Mouse (Mus musculus) MEL (cell line): ENCODE measurements at regions not wholly inside any gene's neighbourhood (a gene's known extent, or its start where the extent isn't known, plus 50 kb on each side); places are given as distances from the start of the nearest gene placed in this dataset.

Experiments used
- DNase-seq: peaks from one replicate; pipeline ENCODE4 v3.0.0; 2011; ENCODE audit warnings: low read depth, low spot score
- H3K27ac ChIP-seq: 2 replicates; pipeline ENCODE4 v1.5.1; 2012; ENCODE audit warnings: low read depth, mild to moderate bottlenecking, control low read depth, low read length, moderate library complexity; ENCODE audit not compliant: control insufficient read depth
- H3K27me3 ChIP-seq, 2 experiments: fragments of 150-350 bp in 1 of 2; sonication (generic) in 1 of 2; 2 replicates each; pipeline ENCODE4 v1.6.1; 2012; ENCODE audit warnings: low read length in 2 of 2, mild to moderate bottlenecking in 2 of 2, improper control_type of control experiment in 1 of 2, moderate library complexity in 1 of 2; ENCODE audit not compliant: insufficient read depth in 2 of 2, control insufficient read depth in 1 of 2
- H3K36me3 ChIP-seq, 2 experiments: 2 replicates each; pipeline ENCODE4 v1.6.1; 2012 to 2014; ENCODE audit warnings: low read length in 2 of 2, improper control_type of control experiment in 1 of 2, inconsistent platforms in 1 of 2, mild to moderate bottlenecking in 1 of 2; ENCODE audit not compliant: insufficient read depth in 2 of 2, control insufficient read depth in 1 of 2
- H3K4me1 ChIP-seq, 2 experiments: fragments of 150-350 bp in 1 of 2; sonication (generic) in 1 of 2; 2 replicates each; pipeline ENCODE4 v1.6.1; 2012; ENCODE audit warnings: low read length in 2 of 2, improper control_type of control experiment in 1 of 2, mild to moderate bottlenecking in 1 of 2; ENCODE audit not compliant: insufficient read depth in 2 of 2, control insufficient read depth in 1 of 2
- H3K4me3 ChIP-seq, 2 experiments: fragments of 150-350 bp in 1 of 2; sonication (generic) in 1 of 2; 2 replicates each; pipeline ENCODE4 v1.5.1; 2012; ENCODE audit warnings: low read depth in 2 of 2, low read length in 2 of 2, mild to moderate bottlenecking in 2 of 2, moderate library complexity in 2 of 2, control low read depth in 1 of 2, improper control_type of control experiment in 1 of 2; ENCODE audit not compliant: control insufficient read depth in 1 of 2, insufficient read depth in 1 of 2
- H3K79me2 ChIP-seq: 2 replicates; pipeline ENCODE4 v1.6.1; 2012; ENCODE audit warnings: mild to moderate bottlenecking, low read length, moderate library complexity; ENCODE audit not compliant: control insufficient read depth, poor library complexity, insufficient read depth
- H3K9ac ChIP-seq: 2 replicates; pipeline ENCODE4 v1.6.1; 2012; ENCODE audit warnings: low read depth, mild to moderate bottlenecking, control low read depth, low read length, moderate library complexity; ENCODE audit not compliant: control insufficient read depth, poor library complexity, severe bottlenecking
- H3K9me3 ChIP-seq: fragments of 150-350 bp; sonication (generic); replicated peaks from 2 replicates; pipeline ENCODE4 v1.6.1; 2012; ENCODE audit warnings: mild to moderate bottlenecking, low read length, improper control_type of control experiment, moderate library complexity; ENCODE audit not compliant: insufficient read depth
- BHLHE40 ChIP-seq: IDR thresholded peaks from 2 replicates; pipeline ENCODE4 v1.6.1; 2012; ENCODE audit warnings: low read depth, mild to moderate bottlenecking, inconsistent platforms, low read length, improper control_type of control experiment, borderline replicate concordance
- CHD1 ChIP-seq: IDR thresholded peaks from 2 replicates; pipeline ENCODE4 v1.6.1; 2012; ENCODE audit warnings: low read depth, mild to moderate bottlenecking, inconsistent platforms, low read length, improper control_type of control experiment
- CTCF ChIP-seq, 3 experiments: IDR thresholded peaks in 2 of 3; conservative IDR thresholded peaks in 1 of 3; 2 replicates each; pipeline ENCODE4 v1.5.1; 2011 to 2012; ENCODE audit warnings: low read length in 3 of 3, low read depth in 2 of 3, mild to moderate bottlenecking in 2 of 3, improper control_type of control experiment in 1 of 3, inconsistent platforms in 1 of 3, mixed read lengths in 1 of 3, moderate library complexity in 1 of 3; ENCODE audit not compliant: control insufficient read depth in 1 of 3, insufficient read depth in 1 of 3, poor library complexity in 1 of 3, severe bottlenecking in 1 of 3
- E2F4 ChIP-seq: IDR thresholded peaks from 2 replicates; pipeline ENCODE4 v1.6.1; 2011; ENCODE audit warnings: low read depth, low read length, improper control_type of control experiment, borderline replicate concordance
- ELF1 ChIP-seq: IDR thresholded peaks from 2 replicates; pipeline ENCODE4 v1.6.1; 2014; ENCODE audit warnings: low read depth, mild to moderate bottlenecking, inconsistent platforms, low read length, improper control_type of control experiment, moderate library complexity
- EP300 ChIP-seq, 2 experiments: IDR thresholded peaks; 2 replicates each; pipeline ENCODE4 v1.6.1; 2011; ENCODE audit warnings: improper control_type of control experiment in 2 of 2, low read length in 2 of 2, low read depth in 1 of 2, mild to moderate bottlenecking in 1 of 2
- KAT2A ChIP-seq: conservative IDR thresholded peaks from 2 replicates; pipeline ENCODE4 v1.6.1; 2012; ENCODE audit warnings: low read depth, low read length, improper control_type of control experiment, inconsistent platforms
- MAFK ChIP-seq: IDR thresholded peaks from 2 replicates; pipeline ENCODE4 v1.6.1; 2011; ENCODE audit warnings: low read depth, mild to moderate bottlenecking, low read length, improper control_type of control experiment, borderline replicate concordance
- MXI1 ChIP-seq: IDR thresholded peaks from 2 replicates; pipeline ENCODE4 v1.6.1; 2011; ENCODE audit warnings: mild to moderate bottlenecking, low read depth, low read length, improper control_type of control experiment
- MYB ChIP-seq: IDR thresholded peaks from 2 replicates; pipeline ENCODE4 v1.6.1; 2011; ENCODE audit warnings: mild to moderate bottlenecking, low read depth, low read length, improper control_type of control experiment
- NELFE ChIP-seq: IDR thresholded peaks from 2 replicates; pipeline ENCODE4 v1.6.1; 2011; ENCODE audit warnings: low read depth, low read length, improper control_type of control experiment
- POLR2AphosphoS2 ChIP-seq: IDR thresholded peaks from 2 replicates; pipeline ENCODE4 v1.6.1; 2011; ENCODE audit warnings: low read length, improper control_type of control experiment
- RAD21 ChIP-seq: IDR thresholded peaks from 2 replicates; pipeline ENCODE4 v1.6.1; 2011; ENCODE audit warnings: mild to moderate bottlenecking, low read depth, low read length, improper control_type of control experiment
- SIN3A ChIP-seq: IDR thresholded peaks from 2 replicates; pipeline ENCODE4 v1.6.1; 2012; ENCODE audit warnings: low read length, improper control_type of control experiment, inconsistent platforms
- USF1 ChIP-seq: IDR thresholded peaks from 2 replicates; pipeline ENCODE4 v1.6.1; 2014; ENCODE audit warnings: low read depth, mild to moderate bottlenecking, inconsistent platforms, low read length, improper control_type of control experiment, moderate library complexity
- ZKSCAN1 ChIP-seq: IDR thresholded peaks from 2 replicates; pipeline ENCODE4 v1.6.1; 2012; ENCODE audit warnings: low read depth, mild to moderate bottlenecking, inconsistent platforms, low read length, improper control_type of control experiment, moderate library complexity
- ZMIZ1 ChIP-seq: IDR thresholded peaks from 2 replicates; pipeline ENCODE4 v1.6.1; 2012; ENCODE audit warnings: low read depth, mild to moderate bottlenecking, inconsistent platforms, low read length, improper control_type of control experiment, moderate library complexity

GRCm38 (mm10) chr12:96106254-96106653 lies 414.2 kb downstream of the Flrt2 start:
- DNase-seq, result no peak
- Histone ChIP-seq H3K4me1 (no peaks in the 10 kb centered on the region), H3K4me3 (no peak overlapping the region), H3K27me3 (no peaks in the 10 kb centered on the region), H3K9me3 (no peaks in the 10 kb centered on the region)
- TF ChIP-seq RAD21, result no peak
- no peak for TF ChIP-seq POLR2AphosphoS2
- TF ChIP-seq MAFK, result no peak
- TF ChIP-seq, all 39 proteins: peak for 0
- Histone ChIP-seq H3K9ac (no peak overlapping the region), H3K79me2 (no peaks in the 10 kb centered on the region), H3K27ac (no peak overlapping the region), H3K36me3 (no peaks in the 10 kb centered on the region)

GRCm38 (mm10) chr12:96114727-96115379 lies 422.8 kb downstream of the Flrt2 start:
- Histone ChIP-seq H3K9me3 (no peaks in the 10 kb centered on the region), H3K27ac (no peak overlapping the region), H3K4me3 (no peak overlapping the region), H3K4me1 (no peaks in the 10 kb centered on the region), H3K27me3 (no peaks in the 10 kb centered on the region), H3K36me3 (no peaks in the 10 kb centered on the region), H3K79me2 (no peaks in the 10 kb centered on the region), H3K9ac (no peak overlapping the region)
- DNase-seq, result no peak
- no peak for TF ChIP-seq E2F4
- TF ChIP-seq MYB, result no peak
- no peak for TF ChIP-seq ELF1
- TF ChIP-seq CHD1, result no peak
- no peak for TF ChIP-seq SIN3A
- TF ChIP-seq USF1, result no peak
- no peak for TF ChIP-seq EP300 (IDR thresholded peaks at IDR 0.05; ENCODE audit: low read depth in 1 of 2, low read length in 2 of 2)
- no peak for TF ChIP-seq NELFE
- TF ChIP-seq BHLHE40, result no peak
- TF ChIP-seq CTCF (IDR thresholded peaks at IDR 0.05 in 2 of 3, conservative IDR thresholded peaks at IDR 0.05 in 1 of 3; ENCODE audit: control insufficient read depth in 1 of 3, insufficient read depth in 1 of 3, low read depth in 2 of 3, low read length in 3 of 3, poor library complexity in 1 of 3, severe bottlenecking in 1 of 3), result no peak
- TF ChIP-seq ZMIZ1, result no peak
- no peak for TF ChIP-seq KAT2A
- TF ChIP-seq POLR2AphosphoS2, result no peak
- TF ChIP-seq MXI1, result no peak
- TF ChIP-seq RAD21, result no peak
- no peak for TF ChIP-seq ZKSCAN1
